Mouse (Mus musculus): ENCODE results near the gene Adarb1. TPM values are rescaled to one million over a fixed set of nuclear protein-coding genes. Genes with fewer than 3 reads are reported as not detected.

Gene Adarb1
- total RNA-seq, 4 experiments from 2014 or later = 12.4 to 17.7 (median 16.4) TPM

Other genes starting within 250 kb of the Adarb1 start
- gene Pofut2, start 159.1 kb downstream of the Adarb1 start, total RNA-seq (2022) = 10 to 100 TPM; 42.1 to 48.1 (median 45.9) TPM
- 10 to 100 TPM in 1 of 4 experiments, 1 to 10 TPM in 3; 8.0 to 12.4 (median 9.1) TPM for gene Fam207a, start 97.5 kb upstream of the Adarb1 start, total RNA-seq (2022)
- 10 to 100 TPM in 1 of 4 experiments, 1 to 10 TPM in 3; 3.3 to 25.5 (median 3.7) TPM for gene Itgb2, start 112.0 kb upstream of the Adarb1 start, total RNA-seq (2022)
- gene Pttg1ip, start 163.4 kb upstream of the Adarb1 start, total RNA-seq (2022) = 100 to 1,000 TPM; 132 to 142 (median 134) TPM
- 10 to 100 TPM; 59.3 to 76.7 (median 67.5) TPM for gene Sumo3, start 187.8 kb upstream of the Adarb1 start, total RNA-seq (2022)
- 10 to 100 TPM in 3 of 4 experiments, 1 to 10 TPM in 1; 8.3 to 15.8 (median 13.9) TPM for gene Gm49325, start 187.9 kb upstream of the Adarb1 start, total RNA-seq (2022)
- gene Ube2g2, start 204.0 kb upstream of the Adarb1 start, total RNA-seq (2022) = 10 to 100 TPM; 78.9 to 82.9 (median 81.2) TPM

Data from heart, adult 8-10 months (tissue).